Mouse (Mus musculus): ENCODE measurements around the gene Tdrd7. TPM values are rescaled to one million over a fixed set of nuclear protein-coding genes. Genes with fewer than 3 reads are reported as not detected.

The Tdrd7 gene
- polyA plus RNA-seq, 1 experiment: 98.5 TPM

GRCm38 (mm10) chr4:45949109-45949848 is 15.9 kb upstream of the Tdrd7 start:
- Histone ChIP-seq H3K27me3 (ENCODE audit: control insufficient read depth, insufficient read depth, low read length) (no peaks in the 10 kb centered on the region), H3K27ac (ENCODE audit: control insufficient read depth, insufficient read depth, low read depth, low read length) (no peak overlapping the region), H3K4me3 (ENCODE audit: control insufficient read depth, low read depth, low read length) (no peak overlapping the region), H3K36me3 (ENCODE audit: control insufficient read depth, insufficient read depth, low read length) (no peaks in the 10 kb centered on the region), H3K4me1 (ENCODE audit: control insufficient read depth, insufficient read depth, low read length) (no peaks in the 10 kb centered on the region; the same call in 1 of the 2 replicates)
- TF ChIP-seq POLR2A (IDR thresholded peaks at IDR 0.05; ENCODE audit: control insufficient read depth, low read depth, low read length) (no peak), CTCF (IDR thresholded peaks at IDR 0.05; ENCODE audit: control insufficient read depth, insufficient read depth, insufficient replicate concordance, low read depth, low read length) (no peak)

- H3K4me1 ChIP-seq (ENCODE audit: control insufficient read depth, insufficient read depth, low read length): no peaks in the 10 kb centered on the region; the same call in 1 of the 2 replicates
- no peaks in the 10 kb centered on the region for H3K36me3 ChIP-seq (ENCODE audit: control insufficient read depth, insufficient read depth, low read length)
- H3K4me3 ChIP-seq (ENCODE audit: control insufficient read depth, low read depth, low read length): no peak overlapping the region
- no peak for TF ChIP-seq CTCF (IDR thresholded peaks at IDR 0.05; ENCODE audit: control insufficient read depth, insufficient read depth, insufficient replicate concordance, low read depth, low read length)
- TF ChIP-seq POLR2A (IDR thresholded peaks at IDR 0.05; ENCODE audit: control insufficient read depth, low read depth, low read length): no peak
- H3K27ac ChIP-seq (ENCODE audit: control insufficient read depth, insufficient read depth, low read depth, low read length): no peak overlapping the region
- H3K27me3 ChIP-seq (ENCODE audit: control insufficient read depth, insufficient read depth, low read length): no peaks in the 10 kb centered on the region
Measured at GRCm38 (mm10) chr4:45951830-45952229, 13.3 kb upstream of the Tdrd7 start.

GRCm38 (mm10) chr4:45953025-45953919 is 11.9 kb upstream of the Tdrd7 start:
- no peaks in the 10 kb centered on the region for H3K36me3 ChIP-seq (ENCODE audit: control insufficient read depth, insufficient read depth, low read length)
- H3K27ac ChIP-seq (ENCODE audit: control insufficient read depth, insufficient read depth, low read depth, low read length): no peak overlapping the region
- TF ChIP-seq POLR2A (IDR thresholded peaks at IDR 0.05; ENCODE audit: control insufficient read depth, low read depth, low read length) (no peak), CTCF (IDR thresholded peaks at IDR 0.05; ENCODE audit: control insufficient read depth, insufficient read depth, insufficient replicate concordance, low read depth, low read length) (no peak)

GRCm38 (mm10) chr4:45955235-45955634 is 9.9 kb upstream of the Tdrd7 start:
- no peak for TF ChIP-seq CTCF (IDR thresholded peaks at IDR 0.05; ENCODE audit: control insufficient read depth, insufficient read depth, insufficient replicate concordance, low read depth, low read length)
- TF ChIP-seq POLR2A (IDR thresholded peaks at IDR 0.05; ENCODE audit: control insufficient read depth, low read depth, low read length): no peak
- Histone ChIP-seq H3K4me1 (ENCODE audit: control insufficient read depth, insufficient read depth, low read length) (no peaks in the 10 kb centered on the region; the same call in 1 of the 2 replicates), H3K27ac (ENCODE audit: control insufficient read depth, insufficient read depth, low read depth, low read length) (no peak overlapping the region), H3K4me3 (ENCODE audit: control insufficient read depth, low read depth, low read length) (no peak overlapping the region), H3K27me3 (ENCODE audit: control insufficient read depth, insufficient read depth, low read length) (no peaks in the 10 kb centered on the region), H3K36me3 (ENCODE audit: control insufficient read depth, insufficient read depth, low read length) (no peaks in the 10 kb centered on the region)

More at GRCm38 (mm10) chr4:45953025-45953919, 11.9 kb upstream of the Tdrd7 start:
- Histone ChIP-seq H3K4me3 (ENCODE audit: control insufficient read depth, low read depth, low read length) (peak overlapping the region; percentile 27), H3K27me3 (ENCODE audit: control insufficient read depth, insufficient read depth, low read length) (no peaks in the 10 kb centered on the region), H3K4me1 (ENCODE audit: control insufficient read depth, insufficient read depth, low read length) (no peaks in the 10 kb centered on the region; the same call in 1 of the 2 replicates)

- TF ChIP-seq CTCF (IDR thresholded peaks at IDR 0.05; ENCODE audit: control insufficient read depth, insufficient read depth, insufficient replicate concordance, low read depth, low read length): no peak
- TF ChIP-seq POLR2A (IDR thresholded peaks at IDR 0.05; ENCODE audit: control insufficient read depth, low read depth, low read length): no peak
- Histone ChIP-seq H3K27me3 (ENCODE audit: control insufficient read depth, insufficient read depth, low read length) (no peaks in the 10 kb centered on the region), H3K27ac (ENCODE audit: control insufficient read depth, insufficient read depth, low read depth, low read length) (no peak overlapping the region), H3K4me1 (ENCODE audit: control insufficient read depth, insufficient read depth, low read length) (no peaks in the 10 kb centered on the region; the same call in 1 of the 2 replicates), H3K4me3 (ENCODE audit: control insufficient read depth, low read depth, low read length) (no peak overlapping the region), H3K36me3 (ENCODE audit: control insufficient read depth, insufficient read depth, low read length) (no peaks in the 10 kb centered on the region)
Measured at GRCm38 (mm10) chr4:45956131-45956530, 9.0 kb upstream of the Tdrd7 start.

GRCm38 (mm10) chr4:45956706-45957105 is 8.4 kb upstream of the Tdrd7 start:
- TF ChIP-seq POLR2A (IDR thresholded peaks at IDR 0.05; ENCODE audit: control insufficient read depth, low read depth, low read length) (no peak), CTCF (IDR thresholded peaks at IDR 0.05; ENCODE audit: control insufficient read depth, insufficient read depth, insufficient replicate concordance, low read depth, low read length) (no peak)
- no peak overlapping the region for H3K27ac ChIP-seq (ENCODE audit: control insufficient read depth, insufficient read depth, low read depth, low read length)
- H3K36me3 ChIP-seq (ENCODE audit: control insufficient read depth, insufficient read depth, low read length): no peaks in the 10 kb centered on the region
- no peaks in the 10 kb centered on the region for H3K27me3 ChIP-seq (ENCODE audit: control insufficient read depth, insufficient read depth, low read length)
- no peaks in the 10 kb centered on the region; the same call in 1 of the 2 replicates for H3K4me1 ChIP-seq (ENCODE audit: control insufficient read depth, insufficient read depth, low read length)
- no peak overlapping the region for H3K4me3 ChIP-seq (ENCODE audit: control insufficient read depth, low read depth, low read length)

All from testis, adult 2 months (tissue).